In the genomic region with DNA sequence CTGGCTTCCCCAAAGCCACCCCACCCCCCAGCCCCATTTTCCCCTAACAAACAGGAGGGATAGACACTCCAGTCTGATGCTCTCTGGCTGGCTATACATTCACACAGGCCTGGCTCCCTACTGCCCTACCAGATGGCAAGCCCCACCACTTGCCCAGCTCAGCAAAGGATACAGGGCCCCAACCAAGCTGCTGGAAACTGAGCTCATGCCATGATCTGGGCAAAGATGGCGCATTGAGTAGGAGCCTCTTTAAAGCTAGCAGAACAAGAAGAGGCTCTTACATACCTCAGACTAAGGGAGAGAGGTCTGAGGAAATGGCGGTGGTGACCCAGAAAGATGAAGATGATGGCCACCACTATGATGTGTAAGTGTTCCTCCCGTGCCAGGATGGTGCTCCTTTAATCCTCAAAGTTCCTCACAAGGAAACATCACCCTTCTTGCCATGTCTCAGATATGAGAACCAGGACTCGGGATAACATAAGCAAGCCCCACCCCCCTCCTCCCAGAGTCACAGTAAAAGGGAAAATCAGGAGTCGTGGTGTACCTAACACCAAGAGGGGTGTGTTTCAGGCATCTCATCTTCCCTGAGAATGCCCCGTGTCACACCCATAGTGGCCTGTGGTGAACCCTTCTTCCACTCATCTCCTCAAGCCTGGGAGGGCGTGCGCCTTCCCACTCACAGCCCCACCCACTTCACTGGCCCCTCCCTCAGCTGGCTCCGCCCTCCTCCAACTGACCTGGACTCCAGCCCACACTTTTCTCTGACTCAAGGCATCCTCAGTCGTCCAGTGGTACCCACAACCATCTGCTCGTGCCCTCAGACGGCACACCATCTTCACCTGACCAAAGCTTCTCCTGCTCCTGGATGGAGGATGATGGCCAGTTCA, we compare ENCODE assay signal across 15 mouse cellular contexts. TPM values are rescaled to one million over a fixed set of nuclear protein-coding genes. Genes with fewer than 3 reads are reported as not detected.
A peak's percentile ranks its signal among the peaks of the same experiment; 100 is the strongest.
DNase-seq lines count a peak whose midpoint lies in the region; ATAC-seq and TF ChIP-seq lines count a peak whose summit lies in the region.
"Had no signal": no experiment of that assay in that cellular context is flagged by ENCODE, and none has a peak within 500 bp of the region (broad histone marks: within the 10 kb centered on the region; RNA-seq: fewer than 3 reads in every experiment).

No protein-coding gene starts in this region.

- TF ChIP-seq POLR2A in heart, adult 2 months (IDR thresholded peaks at IDR 0.05; ENCODE audit: insufficient read depth, low read depth, low read length) = no peak
- TF ChIP-seq POLR2A in myocyte (IDR thresholded peaks at IDR 0.05; ENCODE audit: insufficient read length, low read depth) = peak; percentile 38

- intact Hi-C loops in heart, adult 2 months (cut with DNase I) = no loop called here

- H3ac ChIP-seq in myocyte (ENCODE audit: control insufficient read depth, insufficient read length) = no peak overlapping the region

- no peaks in the 10 kb centered on the region for H3K27me3 ChIP-seq in heart, embryonic 10.5 days (ENCODE audit: insufficient read depth, poor library complexity, severe bottlenecking)
- H3K27me3 ChIP-seq in heart, adult 2 months (ENCODE audit: control insufficient read depth, insufficient read depth, low read length) = no peaks in the 10 kb centered on the region
- H3K27me3 ChIP-seq in midbrain, postnatal 0 days (ENCODE audit: insufficient read depth, low read length) = no peaks in the 10 kb centered on the region
- H3K27me3 ChIP-seq in midbrain, embryonic 10.5 days (ENCODE audit: low read depth, poor library complexity, severe bottlenecking) = no peaks in the 10 kb centered on the region
- no peaks in the 10 kb centered on the region for H3K27me3 ChIP-seq in myocyte (ENCODE audit: control insufficient read depth, insufficient read depth, insufficient read length)
- H3K27me3 ChIP-seq: CH12.LX; stomach, embryonic 15.5 days had no signal

- no peaks in the 10 kb centered on the region for H3K79me2 ChIP-seq in heart, adult 2 months (replicated peaks; ENCODE audit: control insufficient read depth, insufficient read depth, low read length)
- peaks cover 5% of the 10 kb centered on the region for H3K79me2 ChIP-seq in myocyte (ENCODE audit: control insufficient read depth, insufficient read depth)

- no peak for DNase-seq in heart, embryonic 10.5 days (ENCODE audit: low spot score)
- no peak for DNase-seq in heart, adult 2 months
- DNase-seq in midbrain, postnatal 0 days (ENCODE audit: low spot score) = peak; percentile 22
- no peak for DNase-seq in midbrain, embryonic 10.5 days (ENCODE audit: low spot score)
- DNase-seq in cerebellum, adult 9-10 months = peak; percentile 92
- no peak for DNase-seq in adrenal gland, postnatal 36 days
- DNase-seq: gastrocnemius, postnatal 25 days had no signal

- H3K36me3 ChIP-seq in heart, embryonic 10.5 days = 0 out of 2 replicates have a peak, but pooled peaks cover 4% of the 10 kb centered on the region
- no peaks in the 10 kb centered on the region for H3K36me3 ChIP-seq in heart, adult 2 months (ENCODE audit: control insufficient read depth, insufficient read depth, low read length)
- H3K36me3 ChIP-seq in midbrain, postnatal 0 days (ENCODE audit: insufficient read depth, low read length) = no peaks in the 10 kb centered on the region
- no peaks in the 10 kb centered on the region for H3K36me3 ChIP-seq in midbrain, embryonic 10.5 days
- no peaks in the 10 kb centered on the region for H3K36me3 ChIP-seq in myocyte (ENCODE audit: control insufficient read depth, insufficient read depth)
- H3K36me3 ChIP-seq: stomach, embryonic 15.5 days had no signal

- TF ChIP-seq EP300 in heart, adult 2 months (IDR thresholded peaks at IDR 0.05; ENCODE audit: insufficient read depth, low read depth, low read length) = no peak

- no peak overlapping the region for H3K9ac ChIP-seq in heart, adult 2 months (ENCODE audit: low read depth, low read length)
- no peak overlapping the region for H3K9ac ChIP-seq in midbrain, postnatal 0 days (replicated peaks; ENCODE audit: low read length, poor library complexity, severe bottlenecking)
- H3K9ac ChIP-seq: stomach, embryonic 15.5 days had no signal

- peaks cover 80% of the 10 kb centered on the region for H3K4me1 ChIP-seq in heart, embryonic 10.5 days
- no peaks in the 10 kb centered on the region for H3K4me1 ChIP-seq in heart, adult 2 months (ENCODE audit: control insufficient read depth, insufficient read depth, low read length)
- H3K4me1 ChIP-seq in midbrain, postnatal 0 days (ENCODE audit: insufficient read depth, low read length) = peaks cover 3% of the 10 kb centered on the region; the same call in 1 of the 2 replicates
- H3K4me1 ChIP-seq in midbrain, embryonic 10.5 days = peaks cover 13% of the 10 kb centered on the region; the same call in 1 of the 2 replicates

- peak overlapping the region; percentile 63; the same call in 1 of the 2 replicates for H3K27ac ChIP-seq in heart, embryonic 10.5 days
- no peak overlapping the region for H3K27ac ChIP-seq in heart, adult 2 months
- no peak overlapping the region for H3K27ac ChIP-seq in midbrain, postnatal 0 days (ENCODE audit: low read depth, low read length)
- no peak overlapping the region for H3K27ac ChIP-seq in midbrain, embryonic 10.5 days (replicated peaks)
- H3K27ac ChIP-seq: kidney, postnatal 0 days; stomach, embryonic 15.5 days had no signal

- no peak for TF ChIP-seq CTCF in heart, adult 2 months (IDR thresholded peaks at IDR 0.05)
- no peak for TF ChIP-seq CTCF in midbrain, postnatal 0 days (IDR thresholded peaks at IDR 0.05)

- no peak for ATAC-seq in midbrain, postnatal 0 days (ENCODE audit: low FRiP score)
- no peak for ATAC-seq in frontal cortex, adult (ENCODE audit: low TSS enrichment)

- 81% methylated on average over 12 of the region's 12 CpGs for WGBS in heart, embryonic 10.5 days
- 85% methylated on average over 12 of the region's 12 CpGs for WGBS in heart, adult 2 months
- 90% methylated on average over 12 of the region's 12 CpGs for WGBS in midbrain, postnatal 0 days
- 87% methylated on average over 12 of the region's 12 CpGs for WGBS in midbrain, embryonic 10.5 days

- no peaks in the 10 kb centered on the region for H3K9me3 ChIP-seq in heart, embryonic 10.5 days
- H3K9me3 ChIP-seq in midbrain, postnatal 0 days (ENCODE audit: low read length) = no peaks in the 10 kb centered on the region
- no peaks in the 10 kb centered on the region for H3K9me3 ChIP-seq in midbrain, embryonic 10.5 days (replicated peaks)
- H3K9me3 ChIP-seq: stomach, embryonic 15.5 days had no signal

- H3K4me2 ChIP-seq in midbrain, postnatal 0 days (ENCODE audit: low read depth, low read length, poor library complexity, severe bottlenecking) = no peak overlapping the region
- peak overlapping the region; percentile 57 for H3K4me2 ChIP-seq in myocyte (ENCODE audit: low read depth)
- H3K4me2 ChIP-seq: stomach, embryonic 15.5 days had no signal

- H3K4me3 ChIP-seq in heart, embryonic 10.5 days = no peak overlapping the region
- H3K4me3 ChIP-seq in heart, adult 2 months = no peak overlapping the region
- no peak overlapping the region for H3K4me3 ChIP-seq in midbrain, postnatal 0 days (ENCODE audit: low read depth, low read length)
- no peak overlapping the region for H3K4me3 ChIP-seq in midbrain, embryonic 10.5 days
- H3K4me3 ChIP-seq in myocyte = peak overlapping the region; percentile 11
- H3K4me3 ChIP-seq: stomach, embryonic 15.5 days had no signal

TF ChIP-seq in myocyte, 11 proteins besides CTCF, POLR2A, EP300 and RAD21 (continues in another document):
- TF ChIP-seq USF1 (IDR thresholded peaks at IDR 0.05; ENCODE audit: low read depth) (no peak), MYOD1 (IDR thresholded peaks at IDR 0.05; ENCODE audit: control insufficient read depth in 1 of 3, insufficient read length in 2 of 3, low read depth in 2 of 3) (peak in 2 of 3 experiments; percentile 41 to 48), MYOG (IDR thresholded peaks at IDR 0.05; ENCODE audit: control insufficient read depth in 1 of 3, insufficient read depth in 1 of 3, insufficient read length in 2 of 3, low read depth in 2 of 3) (peak in 2 of 3 experiments; percentile 34 to 73)

RNA-seq across cellular contexts. Expression of gene Ppfia4, which starts 3.4 kb away (rescaled TPM):
- 8.5 and 16.0 TPM in 2 replicates for polyA plus RNA-seq in heart, embryonic 10.5 days (2016; fragmentation: Nextera tagmentation; extraction: Ambion mirVana)
- total RNA-seq in heart, adult 2 months (2021) = under 1 TPM; 0.80 to 0.94 TPM
- polyA plus RNA-seq in heart, adult 2 months (2012; rRNA removed) = 4.4 and 4.9 TPM in 2 replicates
- 42.0 and 43.3 TPM in 2 replicates for total RNA-seq in midbrain, postnatal 0 days (2014; rRNA removed)
- polyA plus RNA-seq in midbrain, postnatal 0 days (2015; fragmentation: Nextera tagmentation; extraction: Ambion mirVana) = 28.7 and 29.1 TPM in 2 replicates
- 2.0 and 3.5 TPM in 2 replicates for polyA plus RNA-seq in midbrain, embryonic 10.5 days (2016; fragmentation: Nextera tagmentation; extraction: Ambion mirVana)
- 35.8 TPM for polyA plus RNA-seq in myocyte (2012; fragmentation: generic; extraction: Trizol)
- total RNA-seq in adrenal gland, postnatal 36 days (2021) = 1 to 10 TPM in 1 of 2 experiments, under 1 TPM in 1; 0.60 to 1.1 TPM

RNA-seq across cellular contexts. Expression of gene Tmem183a, which starts 25.6 kb away (rescaled TPM):
- polyA plus RNA-seq in heart, embryonic 10.5 days (2016; fragmentation: Nextera tagmentation; extraction: Ambion mirVana) = 81.9 and 95.9 TPM in 2 replicates
- total RNA-seq in heart, adult 2 months (2021) = 10 to 100 TPM; 17.8 to 18.7 TPM
- polyA plus RNA-seq in heart, adult 2 months (2012; rRNA removed) = 22.9 and 45.8 TPM in 2 replicates
- 245 and 286 TPM in 2 replicates for total RNA-seq in midbrain, postnatal 0 days (2014; rRNA removed)
- polyA plus RNA-seq in midbrain, postnatal 0 days (2015; fragmentation: Nextera tagmentation; extraction: Ambion mirVana) = 120 and 125 TPM in 2 replicates
- 122 and 128 TPM in 2 replicates for polyA plus RNA-seq in midbrain, embryonic 10.5 days (2016; fragmentation: Nextera tagmentation; extraction: Ambion mirVana)
- polyA plus RNA-seq in myocyte (2012; fragmentation: generic; extraction: Trizol) = 67.3 TPM
- total RNA-seq in adrenal gland, postnatal 36 days (2021) = 10 to 100 TPM; 49.2 to 52.6 TPM

RNA-seq across cellular contexts. Expression of gene Myog, which starts 46.4 kb away (rescaled TPM):
- polyA plus RNA-seq in heart, embryonic 10.5 days (2016; fragmentation: Nextera tagmentation; extraction: Ambion mirVana) = 0.86 and 2.3 TPM in 2 replicates
- total RNA-seq in heart, adult 2 months (2021) = not detected
- polyA plus RNA-seq in heart, adult 2 months (2012; rRNA removed) = not detected in 2 replicates
- 0.11 and 0.19 TPM in 2 replicates for total RNA-seq in midbrain, postnatal 0 days (2014; rRNA removed)
- polyA plus RNA-seq in midbrain, postnatal 0 days (2015; fragmentation: Nextera tagmentation; extraction: Ambion mirVana) = not detected in 2 replicates
- polyA plus RNA-seq in midbrain, embryonic 10.5 days (2016; fragmentation: Nextera tagmentation; extraction: Ambion mirVana) = 0.07 TPM in 1 of 2 replicates, not detected in the other
- 1,426 TPM for polyA plus RNA-seq in myocyte (2012; fragmentation: generic; extraction: Trizol)
- not detected for total RNA-seq in adrenal gland, postnatal 36 days (2021)
- total RNA-seq: CH12.LX; layer of hippocampus, postnatal 36 days had no signal

RNA-seq across cellular contexts. Expression of gene 4933406M09Rik, which starts 49.6 kb away (rescaled TPM):
- polyA plus RNA-seq in heart, embryonic 10.5 days (2016; fragmentation: Nextera tagmentation; extraction: Ambion mirVana) = not detected in 2 replicates
- not detected for total RNA-seq in heart, adult 2 months (2021)
- not detected in 2 replicates for polyA plus RNA-seq in heart, adult 2 months (2012; rRNA removed)
- total RNA-seq in midbrain, postnatal 0 days (2014; rRNA removed) = not detected in 2 replicates
- polyA plus RNA-seq in midbrain, postnatal 0 days (2015; fragmentation: Nextera tagmentation; extraction: Ambion mirVana) = not detected in 2 replicates
- polyA plus RNA-seq in midbrain, embryonic 10.5 days (2016; fragmentation: Nextera tagmentation; extraction: Ambion mirVana) = not detected in 2 replicates
- polyA plus RNA-seq in myocyte (2012; fragmentation: generic; extraction: Trizol) = not detected
- not detected for total RNA-seq in adrenal gland, postnatal 36 days (2021)
- total RNA-seq: CH12.LX; gastrocnemius, postnatal 25 days; layer of hippocampus, postnatal 36 days had no signal
- polyA plus RNA-seq: brain, embryonic 14.5 days; kidney, postnatal 0 days; limb, embryonic 14.5 days; stomach, embryonic 15.5 days had no signal

Comparison
In these comparisons a context has a peak if more than half of its experiments do, and no peak if none do; other contexts are left out.
1. DNase-seq: peak in midbrain, postnatal 0 days (single experiment) and cerebellum, adult 9-10 months (single experiment); none in heart, embryonic 10.5 days (single experiment), heart, adult 2 months (0 of 2), midbrain, embryonic 10.5 days (single experiment) and adrenal gland, postnatal 36 days (0 of 2).
2. RNA of gene Myog, which starts 46.4 kb away (polyA plus RNA-seq): 1,426 TPM in myocyte (single experiment); 0.86 to 2.3 TPM in heart, embryonic 10.5 days, 0.07 TPM in midbrain, embryonic 10.5 days, not detected in midbrain, postnatal 0 days and not detected in heart, adult 2 months; every median in the first group is over 100 times any median in the second.